Mouse (Mus musculus): ENCODE data around the gene Slc45a1.
A peak's percentile ranks its signal among the peaks of the same experiment; 100 is the strongest.

Slc45a1 gene

GRCm38 (mm10) chr4:150659926-150660610 is 8.1 kb upstream of the Slc45a1 start:
- peak in 1 of 2 experiments; percentile 55 for DNase-seq

GRCm38 (mm10) chr4:150656504-150656903 is 4.5 kb upstream of the Slc45a1 start:
- DNase-seq, result peak; percentile 48 to 67

GRCm38 (mm10) chr4:150655989-150656388 is 4.0 kb upstream of the Slc45a1 start:
- DNase-seq, result peak; percentile 95

GRCm38 (mm10) chr4:150653072-150653599 is 1.2 kb upstream of the Slc45a1 start:
- DNase-seq, result no peak

GRCm38 (mm10) chr4:150649327-150649726 is 2.6 kb downstream of the Slc45a1 start:
- DNase-seq, result no peak

- no peak for DNase-seq
Observed at GRCm38 (mm10) chr4:150644299-150644698, 7.7 kb downstream of the Slc45a1 start.

- DNase-seq, result peak in 1 of 2 experiments; percentile 20
Observed at GRCm38 (mm10) chr4:150636635-150637034, 15.3 kb downstream of the Slc45a1 start.

GRCm38 (mm10) chr4:150635568-150635967 is 16.4 kb downstream of the Slc45a1 start:
- peak; percentile 39 to 56 for DNase-seq

GRCm38 (mm10) chr4:150629266-150629665 is 22.7 kb downstream of the Slc45a1 start:
- DNase-seq, result peak in 1 of 2 experiments; percentile 52

- peak; percentile 72 to 81 for DNase-seq
Observed at GRCm38 (mm10) chr4:150625951-150626732, 25.8 kb downstream of the Slc45a1 start.

- DNase-seq, result peak; percentile 87 to 89
Observed at GRCm38 (mm10) chr4:150625425-150625824, 26.5 kb downstream of the Slc45a1 start.

- no peak for DNase-seq
Observed at GRCm38 (mm10) chr4:150624933-150625332, 27.0 kb downstream of the Slc45a1 start.

GRCm38 (mm10) chr4:150624214-150624823 is 27.7 kb downstream of the Slc45a1 start:
- DNase-seq, result peak in 1 of 2 experiments; percentile 21

- DNase-seq, result peak in 1 of 2 experiments; percentile 10
Observed at GRCm38 (mm10) chr4:150622641-150623040, 29.3 kb downstream of the Slc45a1 start.

GRCm38 (mm10) chr4:150619011-150619410 is 33.0 kb downstream of the Slc45a1 start:
- peak in 1 of 2 experiments; percentile 41 for DNase-seq

- DNase-seq, result no peak
Observed at GRCm38 (mm10) chr4:150616841-150617240, 35.1 kb downstream of the Slc45a1 start.

GRCm38 (mm10) chr4:150616029-150616420 is 35.9 kb downstream of the Slc45a1 start:
- peak; percentile 44 to 54 for DNase-seq

- no peak for DNase-seq
Observed at GRCm38 (mm10) chr4:150615251-150616028, 36.5 kb downstream of the Slc45a1 start.

- DNase-seq, result no peak
Observed at GRCm38 (mm10) chr4:150613715-150614114, 38.3 kb downstream of the Slc45a1 start.

- DNase-seq, result no peak
Observed at GRCm38 (mm10) chr4:150608670-150609069, 43.3 kb downstream of the Slc45a1 start.

GRCm38 (mm10) chr4:150606449-150607161 is 45.4 kb downstream of the Slc45a1 start:
- DNase-seq, result peak in 1 of 2 experiments; percentile 45

GRCm38 (mm10) chr4:150605804-150606203 is 46.2 kb downstream of the Slc45a1 start:
- DNase-seq, result no peak

Measured in cerebellum, postnatal 10 days (tissue).